Mouse (Mus musculus) layer of hippocampus, adult 11-12 months (tissue): ENCODE data around the gene B4galt5.
A peak's percentile ranks its signal among the peaks of the same experiment; 100 is the strongest.

Source experiments
- DNase-seq: peaks from one replicate; pipeline ENCODE4 v3.0.0; 2022; ENCODE audit warnings: low spot score

The B4galt5 gene

DNA sequence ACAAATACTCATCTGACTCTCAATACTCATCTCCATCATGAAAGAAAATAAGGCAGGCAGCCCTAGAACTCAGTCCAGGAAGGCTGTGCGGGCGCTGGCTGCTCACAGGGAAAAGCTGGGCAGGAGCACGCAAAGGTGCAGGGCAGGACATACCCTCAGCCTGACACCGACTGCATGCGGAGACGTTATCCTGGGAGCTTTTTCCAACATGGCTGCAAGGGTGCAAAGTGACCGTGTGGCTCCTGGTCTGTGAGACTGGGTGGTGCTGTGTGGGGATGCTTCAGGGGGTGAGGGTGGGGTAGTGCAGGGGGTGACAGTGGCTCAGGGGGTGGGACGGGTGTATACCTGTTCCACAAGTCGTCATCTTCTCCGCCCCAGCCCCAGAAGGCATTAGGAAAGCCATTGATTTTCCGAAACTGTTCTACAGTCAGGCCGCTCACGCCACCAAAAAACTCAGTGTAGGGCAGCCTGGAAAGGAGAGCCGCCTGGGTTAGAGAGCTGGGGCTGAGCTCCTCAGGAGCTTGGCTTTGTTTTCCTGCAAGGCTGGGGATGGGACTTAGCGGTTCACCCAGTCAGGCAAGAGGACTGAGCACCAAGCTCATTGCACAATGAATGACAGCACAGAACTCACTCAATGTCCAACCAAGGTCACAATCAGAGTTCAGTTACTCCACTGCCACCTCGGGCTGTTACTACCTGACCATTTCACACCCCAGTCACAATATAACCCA lies 44.2 kb downstream of the B4galt5 start:
- peak; percentile 2 for DNase-seq

DNA sequence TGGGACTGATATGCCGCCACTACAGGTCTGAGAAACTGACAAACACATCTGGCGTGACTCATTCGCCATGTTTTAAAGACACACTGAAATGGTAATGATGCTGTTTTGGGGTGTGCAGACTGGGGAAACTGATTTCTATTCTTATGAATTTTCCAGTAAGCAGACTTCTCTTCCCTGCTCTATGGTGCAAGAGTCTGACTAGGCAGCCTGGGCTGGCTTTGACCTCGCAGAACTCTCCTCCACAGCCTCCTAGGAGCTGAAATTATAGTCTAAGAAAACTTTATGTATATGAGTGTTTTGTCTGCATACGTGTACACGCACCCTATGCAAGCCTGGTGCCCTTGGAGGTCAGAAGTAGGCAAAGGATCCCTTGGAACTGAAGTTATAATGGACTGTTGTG lies 45.2 kb downstream of the B4galt5 start:
- DNase-seq, result no peak

DNA sequence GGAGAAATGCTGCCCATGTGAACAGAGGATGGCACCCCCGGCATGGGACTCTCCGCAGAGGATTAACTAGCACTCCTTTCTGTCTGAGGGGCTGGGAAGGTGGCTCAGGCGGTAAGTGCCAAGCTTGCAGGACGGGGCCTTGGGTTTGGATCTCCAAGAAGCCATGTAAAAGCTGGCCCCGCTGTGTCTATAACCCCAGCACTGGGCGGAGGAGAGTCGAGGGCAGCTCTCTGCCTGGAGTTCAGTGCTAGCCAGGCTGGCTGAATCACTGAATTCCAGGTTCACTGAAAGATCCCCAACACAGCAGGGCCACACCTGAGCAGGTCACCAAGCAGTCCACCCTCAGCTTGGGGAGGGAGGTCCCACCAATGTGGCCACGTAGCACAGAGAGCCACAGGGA lies 45.8 kb downstream of the B4galt5 start:
- DNase-seq, result no peak

DNA sequence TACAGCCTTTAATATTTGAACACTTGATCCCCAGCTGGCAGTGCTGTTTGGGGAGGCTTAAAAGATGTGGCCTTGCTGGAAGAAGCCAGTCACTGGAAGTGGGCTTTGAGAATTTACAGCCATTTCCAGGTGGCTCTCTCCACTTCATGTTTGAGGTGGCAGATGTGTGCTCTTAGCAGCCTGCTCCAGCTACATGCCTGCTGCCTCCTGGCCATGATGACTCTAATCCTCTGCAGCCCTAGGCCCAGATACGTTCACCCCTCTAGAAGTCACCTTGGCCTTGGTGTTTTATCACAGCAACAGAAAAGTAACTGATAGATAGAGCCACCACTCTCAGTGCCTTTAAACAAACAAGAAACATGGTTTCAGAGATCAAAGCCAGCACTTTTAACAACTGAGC lies 46.3 kb downstream of the B4galt5 start:
- peak; percentile 2 for DNase-seq

DNA sequence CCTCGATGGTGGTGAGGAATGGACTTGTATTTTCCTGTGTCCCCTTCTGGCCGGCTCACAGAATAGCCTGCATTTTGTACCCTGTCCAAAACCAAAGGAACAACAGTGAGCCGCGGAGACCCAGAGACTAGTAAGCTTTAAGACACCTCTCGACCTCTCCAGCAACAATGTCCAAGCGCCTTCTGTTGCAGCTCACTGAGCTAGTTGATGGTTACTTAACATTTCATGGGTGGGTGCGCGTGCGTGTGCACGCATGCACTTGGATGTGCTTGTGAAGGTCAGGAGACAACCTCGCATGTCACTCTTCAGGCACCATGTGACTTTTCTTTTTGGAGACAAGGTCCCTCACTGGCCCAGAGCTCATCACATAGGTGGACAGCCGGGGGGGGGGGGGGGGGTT lies 47.0 kb downstream of the B4galt5 start:
- peak; percentile 2 for DNase-seq

DNA sequence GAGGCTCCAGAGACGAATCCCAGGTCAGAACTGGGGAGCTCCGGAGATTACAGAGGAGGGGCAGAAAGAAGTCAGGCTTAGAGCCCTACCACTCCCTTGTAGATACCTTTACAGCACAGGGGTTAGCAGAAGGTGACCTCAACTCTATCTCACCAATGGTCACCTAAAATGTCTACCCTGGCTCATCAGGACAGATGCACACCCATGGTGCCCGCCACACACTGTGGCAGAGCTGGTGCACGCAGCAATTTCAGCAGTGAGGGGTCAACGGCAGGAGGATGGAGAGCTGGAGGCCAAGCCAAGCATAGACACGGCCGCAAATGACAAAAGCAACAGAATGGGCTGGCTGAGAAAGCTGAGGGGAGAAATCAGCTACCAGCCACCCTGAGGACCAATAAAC lies 47.4 kb downstream of the B4galt5 start:
- DNase-seq, result peak; percentile 1

DNA sequence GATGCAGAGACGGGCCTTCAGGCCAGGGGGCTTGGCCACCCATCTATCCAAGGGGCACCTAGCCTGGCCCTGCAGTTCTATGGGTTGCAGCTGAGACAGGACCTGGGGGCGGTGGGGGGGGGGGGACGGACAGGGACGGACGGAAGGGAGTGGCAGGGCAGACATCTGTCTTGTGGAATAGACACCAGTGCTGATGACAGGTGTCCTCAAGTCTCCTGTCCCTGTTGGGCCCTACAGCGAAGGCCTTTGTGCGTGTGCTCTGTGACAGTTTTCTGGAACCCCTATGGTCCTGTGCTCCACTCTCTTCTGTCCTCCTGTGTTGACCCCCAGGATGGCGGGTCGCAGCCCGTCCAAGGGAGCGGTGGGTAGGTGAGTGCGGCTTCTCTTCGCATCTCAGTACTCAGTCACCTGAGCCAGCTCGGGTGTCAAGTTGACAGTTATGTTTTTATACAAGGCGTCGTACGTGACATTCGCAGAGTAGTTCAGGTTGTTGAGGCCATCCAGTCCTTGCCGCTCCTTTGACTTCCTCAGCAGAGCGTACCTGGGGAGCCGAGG lies 48.0 kb downstream of the B4galt5 start:
- peak; percentile 2 for DNase-seq

DNA sequence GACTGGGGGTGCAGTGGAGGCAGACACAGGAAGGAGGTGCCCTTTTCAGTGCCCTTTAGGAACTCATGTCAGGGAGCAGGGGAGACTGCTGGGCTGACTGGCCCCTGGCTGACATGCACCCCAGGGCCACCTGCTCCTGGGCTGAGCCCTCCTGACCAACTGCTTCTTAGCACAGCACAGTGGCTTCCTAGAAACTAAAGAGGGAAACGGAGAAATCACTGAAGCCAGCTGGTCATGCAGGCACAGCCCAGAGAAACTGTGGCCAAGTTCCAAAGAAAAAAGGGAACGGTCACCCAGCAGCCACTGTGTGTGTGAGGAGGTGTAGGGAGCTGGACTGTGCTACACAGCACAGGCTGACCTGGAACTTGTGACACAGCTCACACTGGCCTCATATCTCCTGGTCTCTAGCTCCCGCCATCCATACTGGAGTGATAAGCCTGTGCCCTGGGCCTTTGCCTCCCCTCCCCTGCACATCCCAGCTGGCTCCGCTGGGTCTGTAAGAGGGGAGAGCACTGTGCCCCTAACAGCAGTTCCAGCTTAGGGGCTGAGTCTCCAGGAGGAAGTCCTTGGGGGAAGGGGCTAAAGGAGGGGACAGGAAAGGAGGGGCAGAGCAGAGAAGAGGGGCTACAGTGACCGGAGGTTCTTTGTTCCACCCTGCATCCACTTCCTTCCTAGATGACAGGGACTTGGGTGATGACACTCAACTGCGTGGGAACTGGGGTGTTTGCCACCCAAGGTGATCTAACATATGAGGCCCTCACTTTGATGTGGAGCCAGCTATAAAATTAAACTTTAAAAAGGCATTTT lies 48.9 kb downstream of the B4galt5 start:
- peak; percentile 33 for DNase-seq

DNA sequence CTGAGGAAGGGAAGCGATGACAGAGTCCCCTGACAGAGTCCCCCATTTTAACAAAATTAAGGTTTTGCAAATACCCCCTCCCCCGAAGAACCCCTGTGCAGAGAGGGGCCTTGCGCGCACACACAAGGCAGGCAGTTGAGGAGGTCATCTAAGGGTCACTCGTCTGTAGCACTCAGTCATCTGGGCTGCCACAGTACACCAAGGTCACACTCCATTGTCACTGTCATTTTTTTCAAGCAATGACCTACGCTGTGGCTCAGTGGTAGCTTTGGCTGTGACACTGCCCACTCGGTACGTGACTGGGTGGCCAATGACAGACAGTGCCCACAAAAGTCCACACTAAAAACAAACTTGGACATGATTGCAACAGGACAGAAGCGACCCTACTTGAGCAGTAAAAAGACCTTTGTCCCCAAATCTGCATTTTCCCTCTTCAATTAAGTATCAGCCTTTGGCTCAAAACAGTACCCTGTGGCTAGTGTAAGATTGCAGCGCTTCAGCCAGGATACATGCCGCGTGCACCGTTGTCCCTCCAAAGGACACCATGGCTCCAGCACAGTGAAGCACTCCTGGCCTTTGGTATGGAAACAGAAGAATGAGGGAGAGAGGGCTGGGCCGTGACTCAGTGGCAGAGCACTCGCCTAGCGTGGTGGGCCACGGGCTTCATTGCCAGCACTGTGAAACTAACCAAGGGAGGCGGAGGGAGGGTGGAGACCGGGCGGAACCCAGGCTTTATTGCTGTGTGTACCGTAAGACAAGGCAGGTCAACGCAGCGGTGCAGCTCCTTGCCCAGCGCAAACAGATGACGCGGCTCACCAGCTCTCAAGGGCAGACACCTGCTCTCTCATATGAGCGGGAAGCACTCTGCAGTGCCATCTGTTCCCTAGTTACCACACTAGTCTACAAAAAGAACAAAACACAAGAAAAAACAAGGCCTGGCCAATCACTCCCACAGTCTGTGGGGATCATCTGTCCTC lies 50.0 kb downstream of the B4galt5 start:
- DNase-seq, result peak; percentile 72

DNA sequence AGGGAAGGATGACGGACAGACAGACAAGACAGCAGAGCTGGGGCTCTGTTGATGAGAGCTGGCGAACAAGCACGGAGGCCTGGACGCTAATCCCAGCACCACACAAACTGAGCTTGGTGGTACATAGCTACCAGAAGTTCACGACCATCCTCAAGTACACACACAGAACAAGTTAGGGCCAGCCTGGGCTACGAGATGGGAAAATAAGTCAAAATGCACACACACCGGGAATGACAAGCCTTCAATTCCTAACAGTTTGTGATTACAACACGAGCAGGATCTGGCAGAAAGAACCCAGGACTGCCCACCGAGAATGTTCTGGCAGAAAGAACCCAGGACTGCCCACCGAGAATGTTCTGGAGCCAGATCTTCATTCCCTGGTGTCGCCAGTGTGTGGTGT lies 51.0 kb downstream of the B4galt5 start:
- peak; percentile 4 for DNase-seq

DNA sequence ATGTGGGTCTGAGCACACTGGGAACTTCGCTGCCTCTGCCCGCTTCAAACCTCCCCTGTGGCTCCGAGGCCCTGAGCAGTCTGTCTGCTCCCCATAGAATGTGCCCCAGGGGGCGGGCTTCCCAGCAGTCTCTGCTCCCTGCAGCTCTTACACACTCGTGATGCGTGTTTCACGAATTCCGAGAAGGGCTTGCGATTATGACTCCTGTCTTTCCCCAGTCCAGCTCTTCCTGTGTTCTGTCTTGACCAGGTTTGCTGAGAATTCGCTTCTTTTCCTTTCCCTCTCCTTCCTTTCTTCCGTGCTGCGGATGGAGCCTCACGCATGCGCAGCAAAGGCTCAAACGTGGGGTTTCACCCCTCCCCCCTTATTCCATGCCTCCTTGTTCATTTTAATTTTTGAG lies 54.1 kb downstream of the B4galt5 start:
- peak; percentile 5 for DNase-seq

DNA sequence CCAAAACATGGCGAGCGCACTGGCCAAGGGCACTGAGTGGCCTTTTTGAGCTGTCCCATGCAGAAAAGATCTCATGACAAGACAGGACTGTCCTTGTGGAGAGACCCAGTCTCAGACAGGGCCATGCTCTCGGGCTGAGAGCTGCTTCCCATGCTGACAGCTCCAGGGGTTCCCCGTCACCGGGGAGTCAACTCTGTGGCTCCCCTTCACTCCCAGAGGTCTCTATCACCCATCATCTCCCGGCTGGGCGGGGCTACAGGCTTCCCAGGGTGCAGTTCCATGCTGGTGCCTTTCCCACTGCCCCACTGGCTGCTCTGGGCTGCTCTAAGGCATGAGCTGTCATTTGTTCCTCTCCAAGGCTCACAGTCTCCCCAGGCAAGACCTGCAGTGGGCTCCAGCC lies 54.8 kb downstream of the B4galt5 start:
- DNase-seq, result peak; percentile 2

DNA sequence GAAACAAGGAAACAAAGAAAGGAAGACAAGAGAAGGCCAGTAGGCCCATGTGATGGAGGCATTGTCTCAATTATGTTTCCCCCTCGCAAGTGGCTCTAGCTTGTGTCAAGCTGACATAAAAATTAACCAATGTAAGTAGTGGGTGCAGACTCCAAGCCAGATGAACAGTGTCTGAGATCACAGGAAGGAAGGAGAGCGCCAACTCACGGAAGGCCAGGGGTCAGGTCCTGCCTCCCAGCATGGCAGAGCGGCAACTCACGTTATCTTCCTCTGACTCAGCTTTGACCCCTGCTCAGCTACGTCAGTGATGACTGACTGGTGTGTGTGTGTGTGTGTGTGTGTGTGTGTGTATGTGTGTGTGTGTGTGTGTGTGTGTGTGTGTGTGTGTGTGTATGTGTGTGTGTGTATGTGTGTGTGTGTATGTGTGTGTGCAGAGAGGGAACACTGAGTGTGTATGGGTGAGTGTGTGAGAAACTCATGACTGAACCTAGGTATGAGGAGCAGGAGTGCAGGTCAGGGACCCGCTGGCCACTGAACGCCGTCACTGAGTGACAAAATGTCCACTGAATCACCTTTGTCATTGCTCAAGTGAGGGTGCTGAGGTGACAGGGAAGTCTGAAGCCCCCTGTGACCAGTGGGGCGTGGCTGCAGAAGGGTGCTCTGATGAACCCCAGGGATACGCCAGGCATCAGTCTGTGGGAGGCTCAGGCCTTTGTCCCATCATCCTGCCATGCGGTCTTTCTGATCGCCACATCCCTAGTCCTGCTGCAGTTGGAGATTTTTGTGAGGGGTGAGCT lies 55.5 kb downstream of the B4galt5 start:
- peak; percentile 2 for DNase-seq

DNA sequence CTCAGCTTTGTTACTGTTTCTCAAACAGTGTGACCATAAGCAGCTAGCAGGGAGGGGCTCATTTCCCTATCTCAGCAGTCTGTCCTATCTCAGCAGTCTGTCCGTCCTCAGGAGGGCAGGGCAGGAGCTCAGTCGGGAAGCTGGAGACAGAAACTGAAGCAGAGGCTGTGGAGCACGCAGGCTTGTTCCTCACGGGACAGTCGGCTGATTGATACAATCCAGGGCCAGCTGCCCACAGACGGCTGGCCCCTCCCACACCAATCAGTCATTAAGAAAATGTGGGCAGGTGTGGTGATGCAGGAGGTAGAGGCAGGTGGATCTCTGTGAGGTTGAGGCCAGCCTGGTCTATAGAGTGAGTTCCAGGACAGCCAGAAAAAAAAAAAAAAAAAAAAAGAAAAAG lies 56.1 kb downstream of the B4galt5 start:
- no peak for DNase-seq

DNA sequence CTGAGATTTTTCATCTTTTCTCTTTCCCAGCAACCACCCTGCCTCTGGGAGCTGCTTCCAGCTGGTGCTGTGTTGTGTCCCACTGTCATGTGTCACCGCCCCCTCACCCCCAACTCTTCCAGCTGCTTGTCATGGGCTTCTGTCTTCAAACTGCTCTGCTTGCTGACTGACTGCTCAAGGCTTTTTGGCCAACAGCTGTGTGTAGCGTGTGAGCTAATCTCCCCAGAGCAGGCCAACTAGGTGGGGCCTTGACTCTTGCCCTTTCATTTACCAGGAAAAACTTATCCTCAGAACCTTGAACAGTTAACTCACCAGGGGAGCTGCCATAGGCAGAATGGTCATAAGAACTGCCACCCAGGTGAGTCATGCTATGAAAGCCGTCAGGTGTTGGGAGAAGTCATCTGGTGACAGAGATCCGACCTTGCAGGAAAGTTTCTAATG lies 56.8 kb downstream of the B4galt5 start:
- DNase-seq, result peak; percentile 2

DNA sequence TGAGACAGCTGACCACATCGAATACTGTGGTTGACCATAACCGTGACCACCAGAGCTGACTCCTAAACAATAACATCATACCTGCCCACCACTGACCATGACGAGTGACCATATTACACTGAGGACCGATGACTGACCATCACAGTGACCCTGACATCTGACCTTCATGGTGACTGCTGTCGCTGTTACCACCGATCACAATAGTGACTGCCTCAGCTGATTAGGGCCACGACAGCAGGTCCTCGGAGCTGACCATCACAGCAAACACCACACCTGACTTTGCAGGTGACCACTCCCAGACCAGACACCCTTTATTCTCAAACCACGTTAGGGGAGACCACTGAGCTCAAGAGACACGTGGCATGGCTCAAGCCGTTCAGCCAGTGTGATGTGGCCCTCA lies 57.3 kb downstream of the B4galt5 start:
- DNase-seq, result peak; percentile 2

DNA sequence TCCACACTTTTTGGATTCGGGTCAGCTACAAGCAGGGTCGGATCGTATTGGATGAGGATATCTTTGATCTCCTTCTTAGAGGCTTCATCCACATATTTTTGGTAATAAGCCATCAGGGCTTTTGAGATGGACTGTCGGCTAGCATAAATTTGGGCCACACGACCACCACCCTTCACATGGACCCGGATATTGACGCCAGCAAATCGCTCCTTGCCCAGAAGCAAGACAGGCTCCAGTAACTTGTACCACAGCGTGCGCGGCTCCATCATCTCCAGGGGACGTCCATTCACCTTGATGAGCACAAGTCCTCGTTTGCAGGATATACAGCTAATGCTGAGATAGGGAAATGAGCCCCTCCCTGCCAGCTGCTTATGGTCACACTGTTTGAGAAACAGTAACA lies 67.5 kb downstream of the B4galt5 start:
- peak; percentile 3 for DNase-seq

DNA sequence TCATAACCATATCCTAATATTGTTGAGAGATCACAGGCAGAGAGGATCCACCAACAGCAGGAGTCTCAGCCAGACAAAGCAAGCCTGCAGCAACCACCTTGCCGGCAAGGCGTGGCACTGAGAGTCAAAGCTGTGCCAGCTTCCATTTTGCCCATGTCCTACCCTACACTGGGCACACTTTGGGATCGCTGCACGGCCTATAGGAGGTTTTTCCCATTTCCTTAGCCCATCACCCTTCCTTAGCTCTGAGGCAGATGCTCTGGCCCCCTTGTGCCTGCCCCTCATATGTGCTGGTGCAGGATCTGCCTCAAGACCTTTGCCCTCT lies 68.0 kb downstream of the B4galt5 start:
- no peak for DNase-seq

DNA sequence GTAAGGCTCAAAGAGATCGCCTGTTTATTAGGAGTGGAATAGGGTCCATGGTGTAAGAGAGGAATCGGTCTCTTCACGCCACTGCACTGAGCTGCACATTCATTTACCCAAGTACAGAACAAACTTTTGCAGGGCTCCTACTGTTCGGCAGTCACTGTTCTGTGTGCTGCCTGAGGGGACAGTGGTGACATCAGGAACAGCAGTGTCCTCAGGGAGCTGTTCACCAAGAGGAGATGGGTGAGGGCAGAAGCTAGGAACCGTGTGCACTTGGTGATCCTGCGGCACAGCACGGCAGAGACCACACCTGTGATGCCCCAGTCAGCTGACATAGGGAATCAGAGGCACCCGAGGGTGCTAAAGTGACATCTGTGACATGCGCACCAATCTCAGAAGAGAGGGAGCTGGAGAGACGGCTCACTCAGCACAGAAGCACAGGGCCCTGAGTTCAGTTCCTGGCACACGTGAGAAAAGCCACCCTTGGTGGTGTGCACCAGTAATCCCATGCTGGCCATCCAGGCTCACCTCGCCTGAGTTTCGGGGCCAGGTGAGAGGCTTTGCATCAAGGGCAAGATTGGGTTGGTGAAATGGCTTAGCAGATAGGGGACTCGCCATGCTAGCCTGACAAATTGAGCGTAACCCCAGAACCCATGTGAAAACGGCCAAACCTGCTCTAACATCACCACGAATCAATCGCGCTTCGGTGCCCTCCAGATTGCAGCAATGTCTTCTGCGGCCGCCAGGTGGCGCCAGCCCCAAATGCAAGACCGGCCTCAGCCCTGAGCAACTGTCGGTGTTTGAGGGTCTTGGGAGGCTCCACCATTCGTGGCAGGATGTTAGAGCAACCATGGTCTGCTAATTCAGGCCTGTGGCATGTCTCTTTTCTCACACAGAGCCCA lies 68.6 kb downstream of the B4galt5 start:
- peak; percentile 78 for DNase-seq
